Mouse (Mus musculus) liver, embryonic 14.5 days (tissue): ENCODE results near the gene Ccdc96. TPM values are rescaled to one million over a fixed set of nuclear protein-coding genes. Genes with fewer than 3 reads are reported as not detected.

ENCODE experiments used
- ATAC-seq: fragments of 200-750 bp; cut with Nextera tagmentation; 2 replicates; pipeline ENCODE4 v1.8.0; 2017; ENCODE audit warnings: moderate number of reproducible peaks, mild to moderate bottlenecking, moderate library complexity; ENCODE audit not compliant: insufficient read depth
- DNase-seq, 3 experiments: peaks; one replicate each; pipeline ENCODE4 v3.0.0-alpha.2; 2012 to 2013; ENCODE audit warnings: low read depth in 3 of 3, low spot score in 3 of 3
- H3K27ac ChIP-seq: fragments of 300-500 bp; sonication (generic); 2 replicates; pipeline ENCODE4 v1.5.1; 2014; ENCODE audit warnings: moderate library complexity, mild to moderate bottlenecking, control low read depth, inconsistent platforms
- H3K27me3 ChIP-seq: fragments of 300-500 bp; sonication (generic); 2 replicates; pipeline ENCODE4 v1.6.1; 2014; ENCODE audit warnings: mild to moderate bottlenecking, low read length, moderate library complexity; ENCODE audit not compliant: control insufficient read depth, insufficient read depth
- H3K36me3 ChIP-seq: fragments of 300-500 bp; sonication (generic); replicated peaks from 2 replicates; pipeline ENCODE4 v1.6.1; 2014; ENCODE audit warnings: low read depth; ENCODE audit not compliant: control insufficient read depth, insufficient read depth
- H3K4me1 ChIP-seq, 2 experiments: fragments of 200-500 bp in 1 of 2; fragments of 300-500 bp in 1 of 2; sonication (generic) in 1 of 2; replicated peaks; 2 replicates each; pipeline ENCODE4 v1.6.1; 2012 to 2014; ENCODE audit warnings: antibody characterized with exemption in 1 of 2, inconsistent platforms in 1 of 2, low read length in 1 of 2; ENCODE audit not compliant: control insufficient read depth in 2 of 2, insufficient read depth in 2 of 2
- H3K4me2 ChIP-seq: fragments of 300-500 bp; sonication (generic); 2 replicates; pipeline ENCODE4 v1.6.1; 2014; ENCODE audit warnings: low read depth, mild to moderate bottlenecking, control low read depth, moderate library complexity
- H3K4me3 ChIP-seq, 2 experiments: fragments of 200-500 bp in 1 of 2; fragments of 300-500 bp in 1 of 2; sonication (generic) in 1 of 2; 2 replicates each; pipeline ENCODE4 v1.5.1; 2012 to 2014; ENCODE audit warnings: low read depth in 2 of 2, low read length in 2 of 2, mild to moderate bottlenecking in 2 of 2, control low read depth in 1 of 2, inconsistent platforms in 1 of 2, moderate library complexity in 1 of 2; ENCODE audit not compliant: insufficient read depth in 1 of 2
- H3K9ac ChIP-seq: fragments of 300-500 bp; sonication (generic); replicated peaks from 2 replicates; pipeline ENCODE4 v1.6.1; 2014; ENCODE audit warnings: mild to moderate bottlenecking, control low read depth, moderate library complexity
- H3K9me3 ChIP-seq: fragments of 300-500 bp; sonication (generic); 2 replicates; pipeline ENCODE4 v1.6.1; 2016; ENCODE audit warnings: low read length, mixed read lengths; ENCODE audit not compliant: control insufficient read depth
- CTCF ChIP-seq: IDR thresholded peaks from 2 replicates; pipeline ENCODE4 v1.5.1; 2016; ENCODE audit warnings: antibody characterized with exemption, low read depth, control low read depth
- EP300 ChIP-seq: IDR thresholded peaks from 2 replicates; pipeline ENCODE4 v1.6.1; 2016; ENCODE audit warnings: antibody characterized with exemption, low read depth
- WGBS: fragments of 180-500 bp; shearing (Covaris S2); extraction: QIAGEN DNeasy Blood & Tissue Kit; methylation state at CpG from one replicate; pipeline ENCODE4 v1.1.7; 2014; ENCODE audit not compliant: insufficient replicate concordance; 5-methylcytosine and 5-hydroxymethylcytosine counted together
- polyA plus RNA-seq, 2 experiments: library from polyadenylated mRNA; depleted of rRNA in 1 of 2; stranded (reverse) in 1 of 2; unstranded in 1 of 2; fragments of >200 nt; fragmentation: Nextera tagmentation in 1 of 2; extraction: Ambion mirVana in 1 of 2; gene quantifications; 2 replicates each; pipeline versions ENCODE4 v1.2.1 to v1.2.3; 2012 to 2014

The Ccdc96 gene
- polyA plus RNA-seq, 2 experiments = 0.11 to 0.18 TPM

DNA sequence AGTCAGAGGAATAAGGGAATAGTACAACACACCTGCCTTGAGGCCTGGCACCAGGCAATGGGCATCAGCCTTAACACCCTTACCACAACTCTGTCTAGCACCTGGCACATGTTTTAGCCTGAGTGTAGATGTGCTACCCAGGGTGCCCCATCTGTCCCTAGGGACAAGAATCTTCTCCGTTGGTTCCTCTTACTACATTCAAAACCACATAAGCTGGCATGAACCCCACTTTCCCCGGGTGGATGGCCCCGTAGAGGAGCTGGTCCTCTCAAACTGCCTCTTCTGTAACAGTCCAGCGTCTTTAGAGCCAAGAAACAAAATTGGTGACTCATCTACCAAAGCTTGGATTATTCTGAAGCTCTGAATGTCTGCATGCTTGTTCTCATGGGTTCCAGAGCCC, 4.0 kb upstream of the Ccdc96 start:
- 71% methylated on average over 4 of the region's 4 CpGs for WGBS
- ATAC-seq (no peak), DNase-seq (no peak)
- no peak overlapping the region for H3K9ac ChIP-seq
- peaks cover 14 to 23% of the 10 kb centered on the region in 2 experiments for H3K4me1 ChIP-seq
- H3K9me3 ChIP-seq = no peaks in the 10 kb centered on the region
- TF ChIP-seq EP300 (no peak), CTCF (no peak)
- H3K4me3 ChIP-seq = no peak overlapping the region
- H3K4me2 ChIP-seq = no peak overlapping the region
- H3K36me3 ChIP-seq = peaks cover 2% of the 10 kb centered on the region; the same call in 1 of the 2 replicates
- H3K27ac ChIP-seq = no peak overlapping the region
- peaks cover 4% of the 10 kb centered on the region for H3K27me3 ChIP-seq

DNA sequence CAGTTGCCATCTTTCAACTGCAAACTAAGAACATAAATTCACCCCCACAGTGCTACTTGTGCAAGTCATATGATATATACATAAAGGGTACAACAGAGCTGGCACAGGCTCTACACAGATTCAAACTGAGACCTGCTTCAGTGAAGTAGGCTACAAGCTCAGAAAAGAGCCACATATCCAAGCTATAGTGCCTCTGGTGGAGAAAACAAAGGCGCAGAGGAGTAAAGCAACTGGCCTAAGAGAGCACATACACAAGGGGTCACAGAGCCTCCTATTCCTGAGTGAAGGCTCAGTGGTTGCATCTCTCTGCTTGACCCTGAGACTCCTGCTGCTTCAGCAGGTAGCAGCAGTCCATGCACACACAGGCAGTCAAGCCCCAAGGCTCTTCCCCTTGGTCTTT, 3.3 kb upstream of the Ccdc96 start:
- no peak overlapping the region for H3K4me3 ChIP-seq
- H3K9me3 ChIP-seq = no peaks in the 10 kb centered on the region
- TF ChIP-seq EP300 (no peak), CTCF (peak; percentile 34; the same call in 1 of the 2 replicates)
- 63% methylated on average over 1 of the region's 1 CpGs for WGBS
- ATAC-seq (no peak), DNase-seq (no peak)
- H3K9ac ChIP-seq = no peak overlapping the region
- no peak overlapping the region for H3K4me2 ChIP-seq
- H3K36me3 ChIP-seq = peaks cover 2% of the 10 kb centered on the region; the same call in 1 of the 2 replicates
- peaks cover 11% of the 10 kb centered on the region for H3K27me3 ChIP-seq
- H3K4me1 ChIP-seq = peaks cover 14 to 24% of the 10 kb centered on the region in 2 experiments
- no peak overlapping the region for H3K27ac ChIP-seq

DNA sequence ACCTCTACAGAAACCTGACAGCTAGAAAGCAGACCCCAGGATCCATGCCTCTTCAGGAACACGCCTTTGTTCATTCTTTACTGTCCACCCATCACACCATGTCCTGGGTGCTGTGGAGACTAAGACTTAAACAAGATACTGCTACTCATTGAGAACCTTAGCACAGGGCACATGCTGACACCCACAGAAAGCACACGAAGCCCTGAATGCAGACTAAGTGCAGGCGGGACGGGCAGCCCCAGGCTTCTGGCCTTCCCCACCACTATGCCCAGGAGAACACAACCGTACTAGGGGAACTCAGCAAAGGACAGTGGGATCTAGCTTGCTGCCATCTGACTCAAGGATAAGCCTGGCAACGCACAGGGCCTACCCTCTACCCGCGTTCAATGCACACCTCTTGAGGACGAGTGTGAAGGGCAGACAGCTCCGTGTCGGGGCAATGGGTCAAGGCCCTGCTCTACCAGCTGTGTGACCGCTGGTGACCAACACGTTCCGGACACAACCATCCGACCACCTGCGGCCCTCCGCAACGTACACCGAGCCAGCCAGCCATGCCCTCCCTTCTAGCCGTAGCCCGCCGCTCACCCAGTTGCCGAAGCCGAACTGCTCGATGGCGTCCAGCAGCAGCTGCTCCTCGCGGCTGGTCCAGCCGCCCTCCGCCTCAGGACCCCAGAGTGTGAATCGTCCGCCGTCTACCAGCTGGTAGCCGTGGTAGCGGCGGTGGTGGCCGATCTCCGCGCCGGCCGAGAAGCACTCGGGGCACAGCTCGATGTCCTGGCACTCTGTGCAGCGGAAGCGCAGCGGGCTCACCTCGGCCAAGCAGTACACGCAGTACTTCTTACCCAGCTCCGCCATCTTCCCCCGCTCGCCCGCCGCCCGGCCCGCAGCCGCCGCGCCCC, 936 bp upstream of the Ccdc96 start:
- Histone ChIP-seq H3K4me3 (peak overlapping the region; percentile 82 to 87), H3K4me2 (peak overlapping the region; percentile 87), H3K27ac (peak overlapping the region; percentile 38; the same call in 1 of the 2 replicates), H3K36me3 (no peaks in the 10 kb centered on the region), H3K4me1 (peaks cover 14 to 24% of the 10 kb centered on the region in 2 experiments), H3K9me3 (no peaks in the 10 kb centered on the region), H3K9ac (peak overlapping the region; percentile 91), H3K27me3 (peaks cover 17% of the 10 kb centered on the region)
- no peak for DNase-seq
- WGBS = 2% methylated on average over 57 of the region's 58 CpGs
- no peak for ATAC-seq
- TF ChIP-seq EP300 (no peak), CTCF (no peak)

DNA sequence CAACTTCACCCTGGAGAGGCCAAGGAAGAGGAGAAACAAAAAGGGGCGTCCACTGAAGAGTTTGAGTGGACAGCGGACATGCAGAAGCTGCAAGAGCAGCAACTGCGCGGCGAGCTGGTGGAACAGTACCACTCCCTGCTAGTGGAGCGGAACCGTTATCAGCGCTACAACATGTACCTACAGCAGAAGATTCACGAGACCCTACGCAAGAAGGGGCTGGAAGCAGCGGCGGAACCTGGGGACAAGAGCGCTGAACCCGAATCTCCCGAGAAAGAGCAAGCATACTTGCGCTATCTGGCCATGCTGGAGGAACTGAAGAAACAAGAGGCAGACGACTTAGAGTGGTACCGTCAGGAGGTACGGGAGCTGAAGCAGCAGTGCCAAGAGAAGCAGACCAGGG, 918 bp downstream of the Ccdc96 start:
- Histone ChIP-seq H3K27me3 (peaks cover 17% of the 10 kb centered on the region), H3K4me1 (peaks cover 14 to 17% of the 10 kb centered on the region in 2 experiments), H3K4me3 (peak overlapping the region; percentile 66 to 73), H3K27ac (no peak overlapping the region), H3K9me3 (no peaks in the 10 kb centered on the region), H3K4me2 (peak overlapping the region; percentile 99), H3K9ac (peak overlapping the region; percentile 61), H3K36me3 (no peaks in the 10 kb centered on the region)
- ATAC-seq (no peak), DNase-seq (no peak)
- WGBS = 21% methylated on average over 19 of the region's 19 CpGs
- no peak for TF ChIP-seq EP300
- TF ChIP-seq CTCF = no peak

DNA sequence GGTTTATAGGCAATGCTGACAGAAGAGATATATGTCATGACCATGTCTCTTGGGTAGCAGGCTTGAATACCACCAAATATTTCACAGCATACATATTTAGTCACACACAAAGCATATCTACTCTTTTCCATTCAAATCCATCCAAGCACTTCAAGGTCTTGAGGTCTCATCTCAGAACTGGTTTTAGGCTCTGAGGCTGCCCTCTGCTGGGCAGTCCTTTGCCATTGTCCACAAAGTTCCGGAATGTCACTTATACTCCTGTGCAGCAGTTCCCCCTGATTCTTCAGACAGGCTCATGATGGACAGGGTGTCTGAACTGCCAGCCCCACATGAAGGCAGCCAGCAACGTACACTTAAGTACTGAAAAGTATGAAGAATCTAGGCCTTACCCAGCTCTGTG, 4.8 kb downstream of the Ccdc96 start:
- no peak for DNase-seq
- Histone ChIP-seq H3K27ac (no peak overlapping the region), H3K9ac (no peak overlapping the region), H3K4me3 (no peak overlapping the region), H3K9me3 (no peaks in the 10 kb centered on the region), H3K4me1 (peaks cover 7% of the 10 kb centered on the region in 2 experiments), H3K27me3 (peaks cover 17% of the 10 kb centered on the region), H3K4me2 (no peak overlapping the region), H3K36me3 (peaks cover 3% of the 10 kb centered on the region; the same call in 1 of the 2 replicates)
- ATAC-seq = no peak
- TF ChIP-seq EP300 = no peak
- peak; percentile 61 for TF ChIP-seq CTCF
- WGBS = 47% methylated on average over 2 of the region's 2 CpGs
